Mouse (Mus musculus): ENCODE results near the gene Zfp609.

Zfp609 gene

GRCm38 (mm10) chr9:65771011-65771664 lies 56.2 kb downstream of the Zfp609 start:
- no peak for DNase-seq (ENCODE audit: inconsistent age in 2 of 2, low spot score in 1 of 2)

GRCm38 (mm10) chr9:65762728-65763127 lies 64.6 kb downstream of the Zfp609 start:
- DNase-seq (ENCODE audit: inconsistent age in 2 of 2, low spot score in 1 of 2): no peak

DNA sequence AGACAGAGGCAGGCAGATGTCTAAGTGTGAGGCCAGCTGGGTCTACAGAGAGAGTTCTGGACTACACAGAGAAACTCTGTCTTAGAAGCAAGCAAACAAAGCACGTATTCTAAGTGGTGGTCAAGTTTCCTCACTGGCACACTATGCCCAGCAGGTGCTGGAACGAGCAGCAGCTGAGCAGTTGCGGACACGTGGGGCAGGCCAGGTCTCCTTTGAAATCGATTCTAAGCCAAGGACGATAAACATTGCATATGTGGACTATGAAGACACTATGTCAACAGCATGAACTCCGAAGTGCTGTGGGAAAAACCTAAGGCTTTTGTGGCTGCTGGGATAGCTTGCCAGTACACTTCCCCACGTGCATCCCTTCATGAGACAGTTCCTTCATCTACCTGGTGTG lies 67.4 kb downstream of the Zfp609 start:
- DNase-seq (ENCODE audit: inconsistent age in 2 of 2, low spot score in 1 of 2): no peak

GRCm38 (mm10) chr9:65759256-65759655 lies 68.1 kb downstream of the Zfp609 start:
- no peak for DNase-seq (ENCODE audit: inconsistent age in 2 of 2, low spot score in 1 of 2)

DNA sequence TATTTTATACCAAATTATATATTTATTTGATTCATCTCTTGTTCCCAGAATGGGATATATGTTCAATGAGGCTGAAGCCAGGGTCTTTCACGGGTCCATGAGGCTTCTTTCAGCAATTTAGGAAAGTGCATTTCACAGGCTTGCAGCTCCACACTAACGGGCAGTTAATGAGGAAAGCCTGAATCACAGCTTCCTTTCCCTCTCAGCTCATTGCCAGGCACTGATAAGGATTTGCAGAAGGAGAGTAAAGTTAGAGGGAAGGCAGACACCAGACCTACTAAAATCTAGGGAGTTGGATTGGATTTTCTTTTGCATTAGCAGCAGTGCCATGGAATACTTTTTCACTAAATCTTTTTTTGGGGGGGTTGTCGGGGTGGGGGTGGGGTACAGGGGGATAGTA lies 69.5 kb downstream of the Zfp609 start:
- no peak for DNase-seq (ENCODE audit: inconsistent age in 2 of 2, low spot score in 1 of 2)

DNA sequence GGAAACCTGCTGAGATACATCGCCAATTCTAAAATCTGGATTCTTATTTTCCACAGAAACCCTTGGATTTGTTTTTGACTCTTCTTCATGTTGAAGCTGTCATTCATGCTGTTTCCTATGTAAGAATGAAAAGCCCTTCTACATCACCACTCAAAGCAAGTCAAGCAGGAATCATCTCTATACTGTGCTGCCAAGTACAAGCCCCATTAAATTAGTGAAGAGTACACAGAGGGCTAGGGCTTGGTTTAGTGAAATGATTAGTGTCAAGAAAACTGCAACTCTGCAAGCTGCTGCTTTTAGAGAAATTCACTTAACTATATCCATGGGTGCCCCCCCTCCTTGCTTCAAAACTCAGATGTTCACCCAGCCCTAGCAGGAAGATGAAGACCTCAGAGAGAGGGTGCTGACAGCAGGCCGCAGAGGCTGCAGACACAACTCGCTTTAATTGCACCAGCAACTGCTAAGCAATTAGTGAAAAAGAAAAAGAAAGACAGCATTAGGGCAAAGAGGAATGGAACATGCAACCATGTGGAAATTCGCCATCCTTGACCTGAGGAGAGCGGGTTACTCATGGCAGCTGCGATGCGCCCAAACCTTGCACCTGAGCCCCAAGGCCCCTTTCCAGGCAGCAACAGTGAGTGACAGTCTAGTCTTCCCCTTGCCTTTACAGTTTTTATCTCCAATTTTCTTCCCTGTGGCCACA lies 71.5 kb downstream of the Zfp609 start:
- peak in 1 of 2 experiments; percentile 64 for DNase-seq (ENCODE audit: inconsistent age in 2 of 2, low spot score in 1 of 2)

- DNase-seq (ENCODE audit: inconsistent age in 2 of 2, low spot score in 1 of 2): no peak
These were observed 72.2 kb downstream of the Zfp609 start for GRCm38 (mm10) chr9:65755164-65755563.

- DNase-seq (ENCODE audit: inconsistent age in 2 of 2, low spot score in 1 of 2): no peak
These were observed 74.7 kb downstream of the Zfp609 start for GRCm38 (mm10) chr9:65752632-65753031.

GRCm38 (mm10) chr9:65751906-65752305 lies 75.5 kb downstream of the Zfp609 start:
- no peak for DNase-seq (ENCODE audit: inconsistent age in 2 of 2, low spot score in 1 of 2)

DNA sequence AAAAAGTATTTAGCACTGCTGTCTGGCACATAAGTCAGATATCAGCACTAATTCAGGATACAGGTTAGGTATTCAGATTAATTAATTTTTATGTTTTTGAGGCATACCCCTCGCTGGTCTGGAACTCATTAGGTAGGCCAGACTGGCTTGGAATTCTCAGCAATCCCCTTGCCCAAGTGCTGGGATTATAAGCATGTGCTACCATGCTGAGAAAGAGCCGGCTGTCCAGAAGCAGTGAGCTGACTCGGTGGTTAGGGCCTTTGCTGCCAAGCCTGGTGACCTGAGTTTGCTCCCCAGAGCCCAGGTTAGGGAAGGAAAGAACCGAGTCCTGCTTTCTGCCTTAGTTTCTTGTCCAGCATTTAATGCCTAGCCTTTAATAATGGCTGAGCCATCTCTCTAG lies 79.3 kb downstream of the Zfp609 start:
- DNase-seq (ENCODE audit: inconsistent age in 2 of 2, low spot score in 1 of 2): no peak

- no peak for DNase-seq (ENCODE audit: inconsistent age in 2 of 2, low spot score in 1 of 2)
These were observed 80.9 kb downstream of the Zfp609 start for GRCm38 (mm10) chr9:65746479-65746878.

- DNase-seq (ENCODE audit: inconsistent age in 2 of 2, low spot score in 1 of 2): no peak
These were observed 81.9 kb downstream of the Zfp609 start for GRCm38 (mm10) chr9:65745456-65745855.

GRCm38 (mm10) chr9:65744171-65745082 lies 82.9 kb downstream of the Zfp609 start:
- peak; percentile 83 to 95 for DNase-seq (ENCODE audit: inconsistent age in 2 of 2, low spot score in 1 of 2)

GRCm38 (mm10) chr9:65743809-65744170 lies 83.6 kb downstream of the Zfp609 start:
- no peak for DNase-seq (ENCODE audit: inconsistent age in 2 of 2, low spot score in 1 of 2)

- peak in 1 of 2 experiments; percentile 54 for DNase-seq (ENCODE audit: inconsistent age in 2 of 2, low spot score in 1 of 2)
These were observed 84.0 kb downstream of the Zfp609 start for GRCm38 (mm10) chr9:65743322-65743721.

- peak in 1 of 2 experiments; percentile 59 for DNase-seq (ENCODE audit: inconsistent age in 2 of 2, low spot score in 1 of 2)
These were observed 84.6 kb downstream of the Zfp609 start for GRCm38 (mm10) chr9:65742777-65743176.

DNA sequence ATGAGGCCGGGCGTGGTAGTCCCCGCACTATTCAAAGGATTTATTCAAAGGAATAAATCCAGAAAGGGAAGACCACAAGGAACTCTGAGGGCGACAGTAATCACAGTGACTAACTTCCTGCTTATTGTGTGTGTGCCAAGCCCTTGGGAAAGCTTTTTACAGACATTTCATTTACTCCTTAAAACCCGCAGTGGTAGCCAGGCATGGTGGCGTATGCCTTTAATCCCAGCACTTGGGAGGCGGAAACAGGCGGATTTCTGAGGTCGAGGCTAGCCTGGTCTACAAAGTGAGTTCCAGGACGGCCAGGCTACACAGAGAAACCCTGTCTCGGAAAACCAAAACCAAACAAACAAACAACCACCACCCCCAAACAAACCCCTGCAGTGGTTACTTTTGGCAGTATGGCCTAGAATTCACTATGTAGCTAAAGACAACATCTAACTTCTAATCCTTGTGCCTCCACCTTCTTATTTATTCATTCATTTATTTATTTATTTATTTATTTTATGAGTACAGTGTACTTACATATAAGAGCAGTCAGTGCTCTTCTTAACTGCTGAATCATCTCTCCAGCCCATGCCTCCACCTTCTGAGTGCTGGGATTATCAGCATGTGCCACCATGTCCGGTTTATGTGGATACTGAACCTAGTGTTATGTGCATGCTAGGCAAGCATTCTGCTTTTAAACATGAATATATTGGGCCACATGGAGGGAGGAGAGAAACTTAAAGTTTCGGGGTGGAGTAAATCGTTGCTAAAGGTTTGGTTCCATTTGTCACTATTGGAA lies 86.1 kb downstream of the Zfp609 start:
- DNase-seq (ENCODE audit: inconsistent age in 2 of 2, low spot score in 1 of 2): no peak

- peak in 1 of 2 experiments; percentile 63 for DNase-seq (ENCODE audit: inconsistent age in 2 of 2, low spot score in 1 of 2)
These were observed 92.4 kb downstream of the Zfp609 start for GRCm38 (mm10) chr9:65734931-65735330.

GRCm38 (mm10) chr9:65728588-65728987 lies 98.8 kb downstream of the Zfp609 start:
- DNase-seq (ENCODE audit: inconsistent age in 2 of 2, low spot score in 1 of 2): no peak

DNA sequence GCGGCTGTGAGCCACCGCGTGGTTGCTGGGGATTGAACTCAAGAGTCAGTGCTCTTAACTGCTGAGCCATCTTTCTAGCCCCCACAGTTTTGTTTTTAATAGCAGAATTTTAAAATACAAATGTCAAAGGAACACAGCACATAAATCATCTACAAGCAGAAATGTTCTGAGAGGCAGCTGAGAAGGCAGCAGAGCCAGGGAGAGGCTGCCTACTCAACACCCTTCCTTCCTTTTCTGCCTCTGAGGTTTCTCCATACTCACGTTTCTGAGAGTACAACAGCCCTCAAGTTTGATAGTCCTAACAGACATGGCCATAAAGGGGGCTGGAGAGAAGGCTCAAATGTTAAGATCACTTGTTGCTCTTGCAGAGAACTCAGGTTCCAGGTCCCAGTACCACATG lies 99.9 kb downstream of the Zfp609 start:
- no peak for DNase-seq (ENCODE audit: inconsistent age in 2 of 2, low spot score in 1 of 2)

DNA sequence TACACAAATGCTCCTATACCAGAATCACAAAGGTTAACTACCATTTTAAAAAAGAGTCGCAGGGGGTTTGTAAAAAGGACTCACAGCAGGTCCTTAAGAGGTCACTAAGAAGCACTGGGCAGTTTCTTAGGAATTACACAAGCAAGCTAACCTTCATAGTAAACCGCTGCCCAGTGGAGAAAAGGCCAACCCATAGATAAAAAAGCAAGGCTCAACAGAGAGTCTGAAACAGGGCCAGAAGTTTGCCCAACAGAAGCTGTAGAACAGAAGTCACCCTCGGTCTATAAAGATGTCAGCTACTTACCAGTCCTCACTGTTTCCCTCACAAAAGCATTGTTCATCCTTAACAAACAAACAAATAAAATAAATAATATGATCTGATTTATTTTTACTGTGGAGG lies 100.9 kb downstream of the Zfp609 start:
- peak; percentile 38 to 87 for DNase-seq (ENCODE audit: inconsistent age in 2 of 2, low spot score in 1 of 2)
